Mouse (Mus musculus): ENCODE measurements around the gene Slc19a1. TPM values are rescaled to one million over a fixed set of nuclear protein-coding genes. Genes with fewer than 3 reads are reported as not detected.
A peak's percentile ranks its signal among the peaks of the same experiment; 100 is the strongest.

Slc19a1 gene
- total and polyA plus RNA-seq, 3 experiments: 40.1 to 59.8 (median 50.2) TPM

- H3K36me3 ChIP-seq (replicated peaks in 1 of 2; ENCODE audit: control insufficient read depth in 1 of 2, insufficient read depth in 1 of 2, low read length in 1 of 2): peaks cover 0 to 6% of the 10 kb centered on the region in 2 experiments
- dilution Hi-C loops (cut with MboI; ENCODE audit: extremely low pct_ligation_motif_present, extremely low pct_unique_long_range_greater_than_20kb, low sequenced_read_pairs) (no loop called here), in situ Hi-C loops (cut with MboI; ENCODE audit: low pct_ligation_motif_present, low pct_unique_long_range_greater_than_20kb, low sequenced_read_pairs) (no loop called here)
- peaks cover 9% of the 10 kb centered on the region in 2 experiments; a peak in 3 of 4 replicates for H3K4me1 ChIP-seq (ENCODE audit: control insufficient read depth in 1 of 2, insufficient read depth in 2 of 2)
- no peak for DNase-seq (ENCODE audit: extremely low read depth)
- H3K4me3 ChIP-seq (replicated peaks in 1 of 3; ENCODE audit: low read depth in 2 of 3, low read length in 2 of 3, poor library complexity in 1 of 3): no peak overlapping the region
- peaks cover 3% of the 10 kb centered on the region for H3K9me3 ChIP-seq (replicated peaks; ENCODE audit: low read length)
- H3K27me3 ChIP-seq (replicated peaks): peaks cover 52% of the 10 kb centered on the region
- no peaks in the 10 kb centered on the region for H3K79me2 ChIP-seq (replicated peaks; ENCODE audit: control insufficient read depth, extremely low read depth, insufficient read depth, poor library complexity, severe bottlenecking)
- H3K4me2 ChIP-seq (ENCODE audit: insufficient read depth, low read depth, poor library complexity, severe bottlenecking): no peak overlapping the region
- H3K27ac ChIP-seq (ENCODE audit: insufficient read depth, low read depth): no peak overlapping the region
- no peak for TF ChIP-seq MAX (IDR thresholded peaks at IDR 0.05; ENCODE audit: low read length)
- peak in 1 of 2 experiments; percentile 62; a peak in 2 of 4 replicates for TF ChIP-seq CTCF (conservative IDR thresholded peaks at IDR 0.05 in 1 of 2, IDR thresholded peaks at IDR 0.05 in 1 of 2; ENCODE audit: low read depth in 2 of 2, low read length in 2 of 2)
- TF ChIP-seq MYC (IDR thresholded peaks at IDR 0.05; ENCODE audit: low read depth, low read length): 0 out of 2 replicates have a peak, but pooled peaks have one; percentile 31
- TF ChIP-seq SMC3 (IDR thresholded peaks at IDR 0.05; ENCODE audit: low read depth, low read length): peak; percentile 7; the same call in 1 of the 2 replicates
- no peak overlapping the region for H3K9ac ChIP-seq (ENCODE audit: insufficient read depth, low read depth)
Measured at GRCm38 (mm10) chr10:77064659-77065058, 32.6 kb downstream of the Slc19a1 start.

GRCm38 (mm10) chr10:77068469-77068868 is 36.4 kb downstream of the Slc19a1 start:
- H3K27me3 ChIP-seq (replicated peaks): peaks cover 58% of the 10 kb centered on the region
- H3K79me2 ChIP-seq (replicated peaks; ENCODE audit: control insufficient read depth, extremely low read depth, insufficient read depth, poor library complexity, severe bottlenecking): no peaks in the 10 kb centered on the region
- H3K4me2 ChIP-seq (ENCODE audit: insufficient read depth, low read depth, poor library complexity, severe bottlenecking): no peak overlapping the region
- H3K4me1 ChIP-seq (ENCODE audit: control insufficient read depth in 1 of 2, insufficient read depth in 2 of 2): peaks cover 4 to 9% of the 10 kb centered on the region in 2 experiments; a peak in 3 of 4 replicates
- TF ChIP-seq ZKSCAN1 (IDR thresholded peaks at IDR 0.05; ENCODE audit: borderline replicate concordance, low read depth, low read length): no peak
- no peak for TF ChIP-seq RAD21 (IDR thresholded peaks at IDR 0.05; ENCODE audit: low read depth, low read length)
- TF ChIP-seq ELF1 (IDR thresholded peaks at IDR 0.05; ENCODE audit: low read depth, low read length): no peak
- TF ChIP-seq ZC3H11A (IDR thresholded peaks at IDR 0.05; ENCODE audit: low read depth, low read length): no peak
- no peak for TF ChIP-seq NRF1 (IDR thresholded peaks at IDR 0.05; ENCODE audit: low read depth, low read length)
- no peak for TF ChIP-seq SMC3 (IDR thresholded peaks at IDR 0.05; ENCODE audit: low read depth, low read length)
- TF ChIP-seq MAZ (IDR thresholded peaks at IDR 0.05; ENCODE audit: low read depth, low read length): no peak
- TF ChIP-seq MAX (IDR thresholded peaks at IDR 0.05; ENCODE audit: low read length): no peak
- TF ChIP-seq USF2 (conservative IDR thresholded peaks at IDR 0.05; ENCODE audit: low read depth, low read length): no peak
- TF ChIP-seq MEF2A (IDR thresholded peaks at IDR 0.05; ENCODE audit: borderline replicate concordance, low read depth, low read length): no peak
- TF ChIP-seq USF1 (IDR thresholded peaks at IDR 0.05; ENCODE audit: low read depth, low read length): no peak
- TF ChIP-seq CHD2 (IDR thresholded peaks at IDR 0.05; ENCODE audit: low read length): no peak
- TF ChIP-seq POLR2A (IDR thresholded peaks at IDR 0.05; ENCODE audit: low read depth, low read length): no peak
- no peak for TF ChIP-seq UBTF (IDR thresholded peaks at IDR 0.05; ENCODE audit: low read depth, low read length)
- TF ChIP-seq MXI1 (IDR thresholded peaks at IDR 0.05; ENCODE audit: low read depth, low read length): no peak
- TF ChIP-seq EP300 (IDR thresholded peaks at IDR 0.05; ENCODE audit: low read length): no peak
- TF ChIP-seq KAT2A (IDR thresholded peaks at IDR 0.05; ENCODE audit: insufficient replicate concordance, low read length): no peak
- H3K36me3 ChIP-seq (replicated peaks in 1 of 2; ENCODE audit: control insufficient read depth in 1 of 2, insufficient read depth in 1 of 2, low read length in 1 of 2): peaks cover 0 to 6% of the 10 kb centered on the region in 2 experiments
- H3K4me3 ChIP-seq (replicated peaks in 1 of 3; ENCODE audit: low read depth in 2 of 3, low read length in 2 of 3, poor library complexity in 1 of 3): no peak overlapping the region
- no peak for DNase-seq (ENCODE audit: extremely low read depth)
- in situ Hi-C loops (cut with MboI; ENCODE audit: low pct_ligation_motif_present, low pct_unique_long_range_greater_than_20kb, low sequenced_read_pairs) (no loop called here), dilution Hi-C loops (cut with MboI; ENCODE audit: extremely low pct_ligation_motif_present, extremely low pct_unique_long_range_greater_than_20kb, low sequenced_read_pairs) (no loop called here)
- peaks cover 3% of the 10 kb centered on the region for H3K9me3 ChIP-seq (replicated peaks; ENCODE audit: low read length)
- H3K27ac ChIP-seq (ENCODE audit: insufficient read depth, low read depth): no peak overlapping the region
- no peak overlapping the region for H3K9ac ChIP-seq (ENCODE audit: insufficient read depth, low read depth)

Measured in CH12.LX (cell line).